Mouse (Mus musculus) cortical plate, adult 2 months (tissue): ENCODE measurements around the gene Gm26938.
A peak's percentile ranks its signal among the peaks of the same experiment; 100 is the strongest.

Source experiments
- CTCF ChIP-seq: fragments of 200-500 bp; IDR thresholded peaks from 2 replicates; pipeline ENCODE4 v1.5.1; 2011; ENCODE audit warnings: mild to moderate bottlenecking, control low read depth, low read length; ENCODE audit not compliant: insufficient read depth; ENCODE audit errors: extremely low read depth
- POLR2A ChIP-seq: fragments of 200-500 bp; IDR thresholded peaks from 2 replicates; pipeline ENCODE4 v1.6.1; 2011; ENCODE audit warnings: mild to moderate bottlenecking, low read length, control low read depth; ENCODE audit not compliant: insufficient read depth; ENCODE audit errors: extremely low read depth

DNA sequence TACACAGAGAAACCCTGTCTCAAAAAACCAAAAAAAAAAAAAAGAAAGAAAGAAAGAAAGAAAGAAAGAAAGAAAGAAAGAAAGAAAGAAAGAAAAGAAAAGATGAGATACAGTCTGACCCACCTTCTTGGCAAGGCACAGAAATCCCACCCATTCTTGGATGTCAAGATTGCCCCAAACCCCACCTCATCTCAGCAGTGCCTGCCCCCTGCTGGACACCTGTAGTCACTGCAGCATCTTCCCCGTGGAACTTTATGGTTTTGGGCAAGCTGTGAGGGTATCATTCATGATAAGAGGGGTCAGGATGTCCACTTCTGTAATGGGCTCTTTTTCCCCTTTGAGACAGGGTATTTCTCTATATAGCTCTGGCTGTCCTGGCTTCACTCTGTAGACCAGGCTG, 8.9 kb downstream of the Gm26938 start:
- TF ChIP-seq CTCF = peak; percentile 60
- no peak for TF ChIP-seq POLR2A
